Mouse (Mus musculus) stomach, embryonic 16.5 days (tissue): ENCODE measurements around the gene Ap2a2. TPM values are rescaled to one million over a fixed set of nuclear protein-coding genes. Genes with fewer than 3 reads are reported as not detected.

Experiments used
- ATAC-seq: fragments of 200-750 bp; cut with Nextera tagmentation; 2 replicates; pipeline ENCODE4 v1.8.0; 2017; ENCODE audit warnings: moderate number of reproducible peaks, moderate TSS enrichment; ENCODE audit not compliant: insufficient read depth, low FRiP score
- H3K27ac ChIP-seq: fragments of 300-500 bp; sonication (generic); 2 replicates; pipeline ENCODE4 v1.5.1; 2014; ENCODE audit warnings: low read length
- H3K27me3 ChIP-seq: fragments of 300-500 bp; sonication (generic); 2 replicates; pipeline ENCODE4 v1.6.1; 2014; ENCODE audit warnings: low read length, control low read depth, mixed read lengths; ENCODE audit not compliant: control insufficient read depth, insufficient read depth
- H3K36me3 ChIP-seq: fragments of 300-500 bp; sonication (generic); 2 replicates; pipeline ENCODE4 v1.6.1; 2014; ENCODE audit warnings: low read length; ENCODE audit not compliant: control insufficient read depth, insufficient read depth
- H3K4me1 ChIP-seq: fragments of 300-500 bp; sonication (generic); 2 replicates; pipeline ENCODE4 v1.6.1; 2014; ENCODE audit warnings: low read length, control low read depth, mixed read lengths; ENCODE audit not compliant: control insufficient read depth, insufficient read depth
- H3K4me2 ChIP-seq: fragments of 300-500 bp; sonication (generic); 2 replicates; pipeline ENCODE4 v1.6.1; 2014; ENCODE audit warnings: low read depth, low read length, mixed read lengths
- H3K4me3 ChIP-seq: fragments of 300-500 bp; sonication (generic); replicated peaks from 2 replicates; pipeline ENCODE4 v1.5.1; 2014; ENCODE audit warnings: mild to moderate bottlenecking, low read length
- H3K9ac ChIP-seq: fragments of 300-500 bp; sonication (generic); 2 replicates; pipeline ENCODE4 v1.6.1; 2014; ENCODE audit warnings: low read length
- H3K9me3 ChIP-seq: fragments of 300-500 bp; sonication (generic); replicated peaks from 2 replicates; pipeline ENCODE4 v1.6.1; 2016; ENCODE audit warnings: low read length, control low read depth; ENCODE audit not compliant: control insufficient read depth
- WGBS: fragments of 180-500 bp; shearing (Covaris S2); extraction: QIAGEN DNeasy Blood & Tissue Kit; methylation state at CpG from one replicate; pipeline ENCODE4 v1.1.7; 2014; 5-methylcytosine and 5-hydroxymethylcytosine counted together
- polyA plus RNA-seq: library from polyadenylated mRNA; unstranded; fragments of >200 nt; fragmentation: Nextera tagmentation; extraction: Ambion mirVana; gene quantifications from 2 replicates; pipeline ENCODE4 v1.2.1, GENCODE M21; 2015

Gene Ap2a2
- polyA plus RNA-seq, 1 experiment from 2014 or later = 86.0 TPM

DNA sequence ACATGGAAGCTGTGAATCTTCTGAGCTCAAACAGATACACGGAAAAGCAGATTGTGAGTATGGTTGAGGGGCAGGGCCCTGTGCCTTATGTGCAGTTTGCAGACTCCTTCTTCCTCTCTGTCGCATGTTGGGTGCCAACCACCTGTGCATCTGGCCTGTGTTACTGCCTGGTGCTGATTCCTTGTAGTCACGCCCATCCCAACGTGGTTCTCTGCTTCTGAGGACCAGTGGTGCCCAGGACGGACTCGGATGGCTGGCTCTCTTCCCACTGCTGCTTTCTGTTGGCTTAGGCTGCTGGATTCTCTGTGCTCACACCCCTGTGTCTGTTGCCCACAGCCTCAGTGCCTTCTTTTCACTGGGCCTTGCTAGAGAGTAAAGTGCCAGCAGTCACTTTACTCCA lies 35.6 kb downstream of the Ap2a2 start:
- H3K4me1 ChIP-seq = no peaks in the 10 kb centered on the region
- 91% methylated on average over 6 of the region's 6 CpGs for WGBS
- H3K27ac ChIP-seq = no peak overlapping the region
- H3K36me3 ChIP-seq = peaks cover 24% of the 10 kb centered on the region
- H3K9me3 ChIP-seq = no peaks in the 10 kb centered on the region
- no peak overlapping the region for H3K9ac ChIP-seq
- H3K4me2 ChIP-seq = no peak overlapping the region
- H3K4me3 ChIP-seq = no peak overlapping the region
- H3K27me3 ChIP-seq = no peaks in the 10 kb centered on the region
- no peak for ATAC-seq

DNA sequence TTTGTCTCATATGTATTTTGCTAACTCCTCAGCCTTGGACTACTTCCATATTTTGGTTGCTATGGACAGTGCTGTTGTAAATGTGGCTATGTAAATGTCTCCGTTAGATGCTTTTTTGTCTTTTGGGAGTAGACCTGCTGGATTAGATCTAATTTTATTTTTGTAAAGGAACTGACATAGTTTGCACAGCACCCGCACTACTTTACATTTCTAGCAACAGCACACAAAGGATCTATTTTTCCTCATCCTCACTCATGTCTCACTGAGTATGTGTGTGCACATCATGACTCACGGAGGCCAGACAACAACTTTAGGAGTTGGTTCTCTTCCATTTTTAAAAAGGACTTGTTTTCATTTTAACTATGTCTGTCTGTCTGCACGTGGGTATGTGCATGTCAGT lies 45.7 kb downstream of the Ap2a2 start:
- Histone ChIP-seq H3K36me3 (peaks cover 20% of the 10 kb centered on the region), H3K9me3 (no peaks in the 10 kb centered on the region), H3K9ac (no peak overlapping the region), H3K27me3 (no peaks in the 10 kb centered on the region), H3K4me2 (no peak overlapping the region), H3K27ac (no peak overlapping the region), H3K4me1 (peaks cover 19% of the 10 kb centered on the region), H3K4me3 (no peak overlapping the region)
- ATAC-seq = no peak
- WGBS = 80% methylated on average over 4 of the region's 4 CpGs

DNA sequence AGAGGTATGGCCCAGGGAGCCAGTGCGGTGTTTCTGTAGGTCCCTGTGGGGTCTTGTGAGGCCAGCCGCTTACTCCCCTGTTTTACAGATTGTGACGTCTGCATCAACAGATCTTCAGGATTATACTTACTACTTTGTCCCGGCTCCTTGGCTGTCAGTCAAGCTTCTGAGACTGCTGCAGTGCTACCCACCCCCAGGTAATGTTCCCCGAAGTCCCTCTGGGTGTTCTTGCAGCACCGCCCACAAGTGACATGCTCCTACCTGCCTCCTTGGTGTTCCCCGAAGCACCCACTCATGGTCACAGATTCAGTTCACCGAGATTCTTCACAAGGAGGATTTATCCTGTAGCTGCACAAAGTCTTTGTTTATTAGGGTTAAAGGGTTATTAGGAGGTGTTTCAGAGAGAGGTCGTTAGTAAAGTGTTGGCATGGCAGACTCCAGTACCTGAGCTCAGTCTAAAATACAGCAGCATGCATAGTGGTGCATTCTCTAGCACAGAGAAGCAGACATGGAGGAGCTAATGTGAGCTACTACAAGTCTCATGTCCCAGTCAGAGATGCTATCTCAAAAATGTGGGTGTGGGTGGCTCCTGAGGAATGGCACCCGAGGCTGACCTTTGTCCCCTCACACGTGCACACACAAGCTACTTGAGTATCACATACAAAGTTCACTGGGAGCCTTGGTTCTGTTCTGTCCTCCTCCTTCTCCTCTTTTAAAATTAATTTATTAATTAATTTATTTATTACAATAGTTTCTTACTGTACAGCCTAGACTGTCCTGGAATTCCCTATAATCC lies 47.9 kb downstream of the Ap2a2 start:
- Histone ChIP-seq H3K4me3 (no peak overlapping the region), H3K9me3 (no peaks in the 10 kb centered on the region), H3K4me1 (peaks cover 19% of the 10 kb centered on the region), H3K4me2 (no peak overlapping the region), H3K9ac (no peak overlapping the region; the same call in 1 of the 2 replicates), H3K36me3 (peaks cover 26% of the 10 kb centered on the region), H3K27ac (0 out of 2 replicates have a peak overlapping the region, but pooled peaks have one; percentile 2), H3K27me3 (no peaks in the 10 kb centered on the region)
- WGBS = 69% methylated on average over 11 of the region's 11 CpGs
- ATAC-seq = no peak

DNA sequence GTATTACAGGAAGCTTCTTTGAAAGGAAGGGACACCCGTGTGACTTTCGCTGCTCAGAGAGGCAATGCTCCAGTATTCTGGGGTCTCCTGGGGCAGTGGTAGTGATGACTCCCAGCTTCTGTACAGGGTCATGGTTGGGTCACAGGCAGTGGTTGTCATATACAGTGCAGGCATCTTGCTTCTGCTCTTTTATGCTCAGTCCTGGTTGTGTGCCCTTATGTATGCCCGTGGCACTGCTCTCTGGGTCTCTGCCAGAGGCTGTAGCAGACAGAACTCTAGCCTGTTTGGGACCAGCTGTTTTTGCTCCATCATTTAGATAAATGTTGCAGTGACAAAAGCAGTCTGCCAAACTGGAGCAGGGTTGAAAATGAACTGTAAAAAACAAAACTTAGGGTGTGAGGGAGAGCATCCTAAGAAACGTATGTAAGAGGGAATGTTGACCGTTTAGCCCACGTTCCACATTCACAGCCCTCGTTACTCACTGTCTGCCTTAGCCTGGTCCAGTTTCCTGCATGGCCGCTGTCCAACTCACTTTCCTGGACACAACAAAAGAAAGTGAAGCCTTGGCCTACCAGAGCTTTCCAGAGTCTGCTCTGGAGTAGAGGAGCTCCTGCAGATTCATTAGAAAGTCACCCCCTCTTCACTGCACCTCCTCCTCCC lies 49.9 kb downstream of the Ap2a2 start:
- Histone ChIP-seq H3K27me3 (no peaks in the 10 kb centered on the region), H3K27ac (peak overlapping the region; percentile 64), H3K4me3 (no peak overlapping the region), H3K36me3 (peaks cover 26% of the 10 kb centered on the region), H3K4me2 (no peak overlapping the region), H3K9me3 (no peaks in the 10 kb centered on the region), H3K9ac (0 out of 2 replicates have a peak overlapping the region, but pooled peaks have one; percentile 54), H3K4me1 (peaks cover 19% of the 10 kb centered on the region)
- ATAC-seq = peak; percentile 35; the same call in 1 of the 2 replicates
- 47% methylated on average over 8 of the region's 8 CpGs for WGBS

DNA sequence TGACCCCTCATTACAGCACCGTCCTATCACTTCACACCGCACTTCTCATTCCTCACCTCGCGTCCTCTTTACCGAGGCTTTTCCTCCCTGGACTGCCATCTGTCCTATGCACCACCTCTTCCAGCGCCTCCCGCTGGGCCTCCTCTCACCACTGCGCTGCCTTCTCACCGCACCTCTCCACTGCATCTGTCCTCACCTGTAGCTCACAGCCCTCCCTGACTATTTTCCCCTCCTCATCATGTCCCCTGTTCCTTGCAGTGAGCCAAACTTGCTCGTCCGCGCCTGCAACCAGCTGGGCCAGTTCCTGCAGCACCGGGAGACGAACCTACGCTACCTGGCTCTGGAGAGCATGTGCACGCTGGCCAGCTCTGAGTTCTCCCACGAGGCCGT lies 50.4 kb downstream of the Ap2a2 start:
- Histone ChIP-seq H3K9ac (peak overlapping the region; percentile 54; the same call in 1 of the 2 replicates), H3K4me3 (no peak overlapping the region), H3K4me2 (no peak overlapping the region), H3K4me1 (peaks cover 19% of the 10 kb centered on the region), H3K9me3 (no peaks in the 10 kb centered on the region), H3K36me3 (peaks cover 26% of the 10 kb centered on the region), H3K27ac (peak overlapping the region; percentile 62), H3K27me3 (no peaks in the 10 kb centered on the region)
- WGBS = 79% methylated on average over 18 of the region's 18 CpGs
- ATAC-seq = 0 out of 2 replicates have a peak, but pooled peaks have one; percentile 5

DNA sequence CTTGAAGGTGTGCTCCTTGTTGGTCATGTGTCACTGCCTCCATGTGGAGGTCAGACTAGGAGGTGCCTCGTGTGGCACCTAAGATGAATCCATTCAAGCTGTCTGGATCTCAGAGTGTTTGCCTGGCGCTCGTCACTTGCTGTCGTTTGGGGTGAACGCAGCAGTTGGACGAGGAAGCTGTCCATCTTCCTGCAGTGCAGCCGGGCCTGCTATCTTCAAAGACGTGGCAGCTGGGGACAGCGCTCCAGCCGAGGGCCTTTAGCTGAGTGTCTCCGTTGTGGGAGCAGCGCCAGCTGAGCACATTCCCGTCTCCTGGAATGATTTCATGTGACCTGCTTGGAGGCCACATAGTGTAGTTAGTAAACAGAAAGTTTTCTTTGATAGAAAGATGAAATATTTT lies 50.8 kb downstream of the Ap2a2 start:
- Histone ChIP-seq H3K27ac (peak overlapping the region; percentile 62), H3K9ac (no peak overlapping the region), H3K27me3 (no peaks in the 10 kb centered on the region), H3K4me3 (no peak overlapping the region), H3K9me3 (no peaks in the 10 kb centered on the region), H3K4me1 (peaks cover 19% of the 10 kb centered on the region), H3K36me3 (peaks cover 26% of the 10 kb centered on the region), H3K4me2 (no peak overlapping the region)
- WGBS = 52% methylated on average over 13 of the region's 13 CpGs
- ATAC-seq = no peak

DNA sequence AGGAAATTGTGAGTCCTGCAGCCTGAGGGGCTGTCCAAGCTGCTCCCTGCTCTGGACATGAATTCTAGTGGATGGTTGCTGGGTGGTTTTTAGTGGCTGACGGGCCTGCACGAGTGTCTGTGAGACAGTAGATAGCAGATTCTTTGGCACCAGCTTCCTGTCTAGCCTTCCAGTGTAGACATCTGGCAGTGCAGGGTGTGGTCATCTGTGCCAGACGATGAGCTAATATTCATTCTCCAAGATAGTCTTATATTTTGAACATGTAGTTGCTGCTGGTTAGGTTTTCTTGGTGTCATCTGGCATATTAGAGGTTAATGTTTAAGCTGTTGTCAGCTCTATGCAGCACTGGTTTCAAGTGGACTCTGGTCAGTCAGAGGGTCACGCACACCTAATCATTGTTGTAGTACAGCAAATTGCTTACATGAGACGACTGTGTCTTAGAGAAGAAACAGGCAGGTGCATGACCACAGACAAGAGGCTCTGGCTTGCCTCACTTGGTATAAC lies 52.4 kb downstream of the Ap2a2 start:
- H3K27ac ChIP-seq = no peak overlapping the region
- peaks cover 19% of the 10 kb centered on the region for H3K4me1 ChIP-seq
- no peaks in the 10 kb centered on the region for H3K9me3 ChIP-seq
- H3K4me3 ChIP-seq = no peak overlapping the region
- peaks cover 26% of the 10 kb centered on the region for H3K36me3 ChIP-seq
- no peak; the same call in 1 of the 2 replicates for ATAC-seq
- H3K9ac ChIP-seq = no peak overlapping the region
- H3K27me3 ChIP-seq = no peaks in the 10 kb centered on the region
- H3K4me2 ChIP-seq = no peak overlapping the region
- 69% methylated on average over 5 of the region's 5 CpGs for WGBS

DNA sequence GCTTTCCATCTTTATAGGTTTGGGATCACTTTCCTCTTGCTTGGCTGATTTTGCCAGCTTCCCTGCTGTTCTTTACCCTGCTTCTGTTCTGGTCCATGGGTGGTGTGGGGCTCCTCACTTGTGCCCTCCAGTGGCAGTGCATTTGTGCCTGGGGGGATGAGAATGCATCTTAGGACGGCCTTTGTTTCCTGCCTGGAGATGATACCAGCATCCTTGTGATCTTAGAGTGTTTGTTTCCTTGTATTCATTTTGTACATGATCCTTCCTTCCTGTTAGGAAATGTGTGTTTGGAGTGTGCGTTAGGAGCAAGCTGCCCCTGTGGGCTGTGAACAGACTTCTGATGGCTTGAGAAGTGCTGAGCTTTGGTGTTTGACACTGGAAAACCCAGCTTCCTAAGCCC lies 62.2 kb downstream of the Ap2a2 start:
- no peak for ATAC-seq

More for the DNA sequence above, 62.2 kb downstream of the Ap2a2 start:
- H3K27me3 ChIP-seq = no peaks in the 10 kb centered on the region
- no peak overlapping the region for H3K4me3 ChIP-seq
- no peak overlapping the region for H3K9ac ChIP-seq
- 76% methylated on average over 2 of the region's 2 CpGs for WGBS
- H3K4me1 ChIP-seq = no peaks in the 10 kb centered on the region
- no peak overlapping the region for H3K4me2 ChIP-seq
- peaks cover 13% of the 10 kb centered on the region; the same call in 1 of the 2 replicates for H3K36me3 ChIP-seq
- H3K27ac ChIP-seq = no peak overlapping the region
- no peaks in the 10 kb centered on the region for H3K9me3 ChIP-seq
